Mouse (Mus musculus) E14TG2a.4 (cell line): ENCODE measurements around the gene Dock10.

Experiments
- H3K27me3 ChIP-seq: 2 replicates; pipeline ENCODE4 v1.6.1; 2014; ENCODE audit warnings: low read length, control low read depth; ENCODE audit not compliant: insufficient read depth
- H3K36me3 ChIP-seq: 2 replicates; pipeline ENCODE4 v1.6.1; 2014; ENCODE audit warnings: low read length, control low read depth; ENCODE audit not compliant: insufficient read depth
- H3K4me1 ChIP-seq: replicated peaks from 2 replicates; pipeline ENCODE4 v1.6.1; 2014; ENCODE audit warnings: low read depth, low read length, control low read depth
- H3K4me3 ChIP-seq: replicated peaks from 2 replicates; pipeline ENCODE4 v1.5.1; 2014; ENCODE audit warnings: mild to moderate bottlenecking, low read length
- H3K9me3 ChIP-seq: 2 replicates; pipeline ENCODE4 v1.6.1; 2014; ENCODE audit warnings: low read length, control low read depth
- CTCF ChIP-seq: conservative IDR thresholded peaks from 2 replicates; pipeline ENCODE4 v1.5.1; 2014; ENCODE audit warnings: low read length
- NANOG ChIP-seq: IDR thresholded peaks from 2 replicates; pipeline ENCODE4 v1.6.1; 2014; ENCODE audit warnings: borderline replicate concordance, low read length, mixed read lengths
- POU5F1 ChIP-seq: IDR thresholded peaks from 2 replicates; pipeline ENCODE4 v1.6.1; 2014; ENCODE audit warnings: low read length, borderline replicate concordance

Dock10 gene

GRCm38 (mm10) chr1:80655854-80656253 is 102.5 kb downstream of the Dock10 start:
- TF ChIP-seq CTCF (peak; percentile 74), NANOG (no peak), POU5F1 (no peak)
- Histone ChIP-seq H3K9me3 (peaks cover 6% of the 10 kb centered on the region), H3K4me3 (no peak overlapping the region), H3K4me1 (no peaks in the 10 kb centered on the region), H3K36me3 (no peaks in the 10 kb centered on the region), H3K27me3 (no peaks in the 10 kb centered on the region)

- H3K9me3 ChIP-seq = peaks cover 6% of the 10 kb centered on the region
- H3K4me3 ChIP-seq = no peak overlapping the region
- H3K27me3 ChIP-seq = no peaks in the 10 kb centered on the region
- no peaks in the 10 kb centered on the region for H3K4me1 ChIP-seq
- TF ChIP-seq NANOG (no peak), POU5F1 (no peak), CTCF (no peak)
- no peaks in the 10 kb centered on the region for H3K36me3 ChIP-seq
Measured at GRCm38 (mm10) chr1:80655195-80655594, 103.1 kb downstream of the Dock10 start.

- no peaks in the 10 kb centered on the region for H3K27me3 ChIP-seq
- TF ChIP-seq POU5F1 (no peak), CTCF (no peak), NANOG (no peak)
- no peak overlapping the region for H3K4me3 ChIP-seq
- H3K9me3 ChIP-seq = peaks cover 6% of the 10 kb centered on the region
- H3K4me1 ChIP-seq = no peaks in the 10 kb centered on the region
- no peaks in the 10 kb centered on the region for H3K36me3 ChIP-seq
Measured at GRCm38 (mm10) chr1:80654177-80654576, 104.2 kb downstream of the Dock10 start.

- TF ChIP-seq CTCF (no peak), POU5F1 (no peak)
- no peak overlapping the region for H3K4me3 ChIP-seq
- peaks cover 6% of the 10 kb centered on the region for H3K9me3 ChIP-seq
- no peaks in the 10 kb centered on the region for H3K4me1 ChIP-seq
- no peaks in the 10 kb centered on the region for H3K27me3 ChIP-seq
- no peaks in the 10 kb centered on the region for H3K36me3 ChIP-seq
Measured at GRCm38 (mm10) chr1:80652803-80653202, 105.5 kb downstream of the Dock10 start.

- H3K9me3 ChIP-seq = peaks cover 6% of the 10 kb centered on the region
- H3K4me3 ChIP-seq = no peak overlapping the region
- TF ChIP-seq NANOG = no peak
- TF ChIP-seq POU5F1 = no peak
- no peak for TF ChIP-seq CTCF
- no peaks in the 10 kb centered on the region for H3K4me1 ChIP-seq
- no peaks in the 10 kb centered on the region for H3K36me3 ChIP-seq
- no peaks in the 10 kb centered on the region for H3K27me3 ChIP-seq
Measured at GRCm38 (mm10) chr1:80652083-80652482, 106.2 kb downstream of the Dock10 start.

GRCm38 (mm10) chr1:80646602-80647001 is 111.7 kb downstream of the Dock10 start:
- TF ChIP-seq CTCF (no peak), NANOG (no peak), POU5F1 (no peak)
- 0 out of 2 replicates have a peak, but pooled peaks cover under 1% of the 10 kb centered on the region for H3K9me3 ChIP-seq
- H3K36me3 ChIP-seq = no peaks in the 10 kb centered on the region
- no peaks in the 10 kb centered on the region for H3K4me1 ChIP-seq
- no peaks in the 10 kb centered on the region for H3K27me3 ChIP-seq
- H3K4me3 ChIP-seq = no peak overlapping the region

GRCm38 (mm10) chr1:80643866-80644451 is 114.4 kb downstream of the Dock10 start:
- H3K9me3 ChIP-seq = no peaks in the 10 kb centered on the region
- no peak overlapping the region for H3K4me3 ChIP-seq
- TF ChIP-seq NANOG (no peak), POU5F1 (no peak), CTCF (no peak)
- H3K36me3 ChIP-seq = no peaks in the 10 kb centered on the region
- H3K4me1 ChIP-seq = no peaks in the 10 kb centered on the region
- H3K27me3 ChIP-seq = no peaks in the 10 kb centered on the region

GRCm38 (mm10) chr1:80641832-80642231 is 116.5 kb downstream of the Dock10 start:
- TF ChIP-seq NANOG (no peak), POU5F1 (no peak), CTCF (no peak)
- Histone ChIP-seq H3K36me3 (no peaks in the 10 kb centered on the region), H3K4me3 (no peak overlapping the region)

GRCm38 (mm10) chr1:80641288-80641687 is 117.0 kb downstream of the Dock10 start:
- TF ChIP-seq CTCF (no peak), NANOG (no peak), POU5F1 (no peak)
- Histone ChIP-seq H3K27me3 (no peaks in the 10 kb centered on the region), H3K4me1 (no peaks in the 10 kb centered on the region), H3K9me3 (no peaks in the 10 kb centered on the region), H3K4me3 (no peak overlapping the region), H3K36me3 (no peaks in the 10 kb centered on the region)

More at GRCm38 (mm10) chr1:80641832-80642231, 116.5 kb downstream of the Dock10 start:
- H3K4me1 ChIP-seq = no peaks in the 10 kb centered on the region
- H3K27me3 ChIP-seq = no peaks in the 10 kb centered on the region
- no peaks in the 10 kb centered on the region for H3K9me3 ChIP-seq

- H3K9me3 ChIP-seq = no peaks in the 10 kb centered on the region
- H3K4me3 ChIP-seq = no peak overlapping the region
- no peaks in the 10 kb centered on the region for H3K4me1 ChIP-seq
- no peaks in the 10 kb centered on the region for H3K27me3 ChIP-seq
- no peaks in the 10 kb centered on the region for H3K36me3 ChIP-seq
- TF ChIP-seq CTCF (no peak), POU5F1 (no peak), NANOG (no peak)
Measured at GRCm38 (mm10) chr1:80639553-80639952, 118.8 kb downstream of the Dock10 start.
